8 mouse cellular contexts compared by ENCODE assay signal in genomic region chr10:108979660-108980059, GRCm38 (mm10). TPM values are rescaled to one million over a fixed set of nuclear protein-coding genes. Genes with fewer than 3 reads are reported as not detected.
A peak's percentile ranks its signal among the peaks of the same experiment; 100 is the strongest.
DNase-seq lines count a peak whose midpoint lies in the region; ATAC-seq lines count a peak whose summit lies in the region.

No protein-coding gene starts in this region.

- ATAC-seq in forebrain, embryonic 13.5 days: peak; percentile 93
- no peak for ATAC-seq in forebrain, embryonic 11.5 days (replicated peaks; ENCODE audit: low FRiP score)
- peak; percentile 31; the same call in 1 of the 2 replicates for ATAC-seq in lung, embryonic 15.5 days (ENCODE audit: borderline replicate concordance, extremely low read depth, low FRiP score, low TSS enrichment)
- no peak for ATAC-seq in megakaryocyte, adult 5-6 weeks (ENCODE audit: poor library complexity, severe bottlenecking)

- H3K36me3 ChIP-seq in forebrain, embryonic 13.5 days (ENCODE audit: poor library complexity, severe bottlenecking): no peaks in the 10 kb centered on the region
- H3K36me3 ChIP-seq in forebrain, embryonic 11.5 days (ENCODE audit: control insufficient read depth, insufficient read depth, low read length): no peaks in the 10 kb centered on the region
- H3K36me3 ChIP-seq in lung, embryonic 15.5 days: no peaks in the 10 kb centered on the region

- DNase-seq in forebrain, embryonic 11.5 days (ENCODE audit: low spot score): no peak
- DNase-seq in brain, adult 2 months (ENCODE audit: low read depth, low spot score): peak; percentile 93
- DNase-seq in frontal cortex, postnatal 10 days (ENCODE audit: low spot score in 2 of 2): peak; percentile 26 to 63
- peak; percentile 34 for DNase-seq in kidney, adult 9 months
- peak; percentile 53 to 64 for DNase-seq in right cerebral cortex, postnatal 36 days (ENCODE audit: low spot score in 2 of 2)

- H3K4me3 ChIP-seq in forebrain, embryonic 13.5 days: no peak overlapping the region
- H3K4me3 ChIP-seq in forebrain, embryonic 11.5 days (ENCODE audit: low read depth, low read length): no peak overlapping the region
- no peak overlapping the region for H3K4me3 ChIP-seq in lung, embryonic 15.5 days

- no peak overlapping the region for H3K4me2 ChIP-seq in forebrain, embryonic 13.5 days
- no peak overlapping the region for H3K4me2 ChIP-seq in forebrain, embryonic 11.5 days (ENCODE audit: low read depth, low read length, severe bottlenecking)
- H3K4me2 ChIP-seq in lung, embryonic 15.5 days: no peak overlapping the region

- H3K27me3 ChIP-seq in forebrain, embryonic 13.5 days: no peaks in the 10 kb centered on the region
- no peaks in the 10 kb centered on the region for H3K27me3 ChIP-seq in forebrain, embryonic 11.5 days (ENCODE audit: control insufficient read depth, insufficient read depth, low read length)
- no peaks in the 10 kb centered on the region for H3K27me3 ChIP-seq in lung, embryonic 15.5 days

- no peak overlapping the region for H3K9ac ChIP-seq in forebrain, embryonic 13.5 days
- H3K9ac ChIP-seq in forebrain, embryonic 11.5 days (ENCODE audit: low read length): no peak overlapping the region
- no peak overlapping the region for H3K9ac ChIP-seq in lung, embryonic 15.5 days

- H3K4me1 ChIP-seq in forebrain, embryonic 13.5 days: peaks cover 10% of the 10 kb centered on the region
- no peaks in the 10 kb centered on the region for H3K4me1 ChIP-seq in forebrain, embryonic 11.5 days (replicated peaks; ENCODE audit: control insufficient read depth, insufficient read depth, low read length)
- peaks cover 5% of the 10 kb centered on the region; the same call in 1 of the 2 replicates for H3K4me1 ChIP-seq in lung, embryonic 15.5 days

- no peaks in the 10 kb centered on the region for H3K9me3 ChIP-seq in forebrain, embryonic 13.5 days (replicated peaks)
- no peaks in the 10 kb centered on the region for H3K9me3 ChIP-seq in forebrain, embryonic 11.5 days (ENCODE audit: control insufficient read depth, low read length)
- no peaks in the 10 kb centered on the region for H3K9me3 ChIP-seq in lung, embryonic 15.5 days

- WGBS in forebrain, embryonic 13.5 days: 13% methylated on average over 6 of the region's 6 CpGs
- WGBS in forebrain, embryonic 11.5 days: 63% methylated on average over 6 of the region's 6 CpGs
- whole genome bisulfite sequencing in lung, embryonic 15.5 days: 44% methylated on average over 6 of the region's 6 CpGs

- H3K27ac ChIP-seq in forebrain, embryonic 13.5 days: no peak overlapping the region
- H3K27ac ChIP-seq in forebrain, embryonic 11.5 days (ENCODE audit: low read depth, low read length): no peak overlapping the region
- no peak overlapping the region for H3K27ac ChIP-seq in lung, embryonic 15.5 days

RNA-seq across cellular contexts. Expression of gene Syt1, which starts 31.1 kb away (rescaled TPM):
- 45.9 and 51.3 TPM in 2 replicates for polyA plus RNA-seq in forebrain, embryonic 13.5 days (2015; fragmentation: Nextera tagmentation; extraction: Ambion mirVana)
- polyA plus RNA-seq in forebrain, embryonic 11.5 days (2014; fragmentation: Nextera tagmentation; extraction: Ambion mirVana): 16.9 and 17.4 TPM in 2 replicates
- 0.74 and 0.96 TPM in 2 replicates for polyA plus RNA-seq in lung, embryonic 15.5 days (2015; fragmentation: Nextera tagmentation; extraction: Ambion mirVana)
- not detected in 2 replicates for total RNA-seq in megakaryocyte, adult 5-6 weeks (2015)
- total RNA-seq in megakaryocyte, adult 5-6 weeks (2017): not detected in 2 replicates

Comparison
In these comparisons a context has a peak if more than half of its experiments do, and no peak if none do; other contexts are left out.
1. ATAC-seq: peak in forebrain, embryonic 13.5 days (single experiment) and lung, embryonic 15.5 days (single experiment); none in forebrain, embryonic 11.5 days (single experiment) and megakaryocyte, adult 5-6 weeks (single experiment).